Mouse (Mus musculus) C2C12 (cell line): ENCODE measurements around the gene Kpnb1.

Experiments used
- CEBPB ChIP-seq: IDR thresholded peaks from one replicate; pipeline ENCODE4 v1.6.1; 2011; ENCODE audit warnings: low read depth, mild to moderate bottlenecking, control low read depth, moderate library complexity
- CTCF ChIP-seq: IDR thresholded peaks from one replicate; pipeline ENCODE4 v1.5.1; 2011; ENCODE audit not compliant: control insufficient read depth, insufficient read depth, insufficient read length
- USF1 ChIP-seq: IDR thresholded peaks from one replicate; pipeline ENCODE4 v1.6.1; 2011; ENCODE audit warnings: low read depth, mild to moderate bottlenecking, control low read depth, moderate library complexity

DNA sequence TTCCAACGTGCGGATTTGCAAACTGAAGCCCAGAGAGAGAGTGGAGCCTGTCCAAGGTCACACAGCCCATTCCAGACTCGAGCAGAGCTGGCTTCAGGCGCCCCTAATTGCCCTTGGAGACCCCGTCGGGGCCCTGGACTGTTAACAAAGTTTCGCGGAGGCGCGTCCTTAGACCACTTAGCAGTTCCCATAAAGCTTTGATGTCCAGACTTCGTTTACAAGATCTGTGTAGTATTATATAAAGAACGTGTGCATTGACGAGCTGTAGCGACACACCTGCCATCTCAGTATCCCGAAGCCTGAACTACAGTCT, 918 bp upstream of the Kpnb1 start:
- TF ChIP-seq CTCF, result no peak
- TF ChIP-seq CEBPB, result no peak
- TF ChIP-seq USF1, result peak; percentile 81
